Mouse (Mus musculus) bone marrow, adult 2 months (tissue): ENCODE data around the gene Ccdc6.

Experiments used
- CTCF ChIP-seq: fragments of 200-500 bp; IDR thresholded peaks from 2 replicates; pipeline ENCODE4 v1.5.1; 2011; ENCODE audit warnings: low read length, control low read depth; ENCODE audit not compliant: control insufficient read depth, insufficient read depth
- POLR2A ChIP-seq: fragments of 200-500 bp; IDR thresholded peaks from 2 replicates; pipeline ENCODE4 v1.6.1; 2011; ENCODE audit warnings: low read depth, mild to moderate bottlenecking, control low read depth, low read length, borderline replicate concordance; ENCODE audit not compliant: control insufficient read depth

GRCm38 (mm10) chr10:70060689-70061081 lies 36.2 kb upstream of the Ccdc6 start:
- TF ChIP-seq CTCF (no peak), POLR2A (no peak)
